Mouse (Mus musculus) E14TG2a.4 (cell line): Measurements from ENCODE around the gene H2-Oa.

ENCODE experiments used
- CTCF ChIP-seq: conservative IDR thresholded peaks from 2 replicates; pipeline ENCODE4 v1.5.1; 2014; ENCODE audit warnings: low read length
- NANOG ChIP-seq: IDR thresholded peaks from 2 replicates; pipeline ENCODE4 v1.6.1; 2014; ENCODE audit warnings: borderline replicate concordance, low read length, mixed read lengths
- POU5F1 ChIP-seq: IDR thresholded peaks from 2 replicates; pipeline ENCODE4 v1.6.1; 2014; ENCODE audit warnings: low read length, borderline replicate concordance

DNA sequence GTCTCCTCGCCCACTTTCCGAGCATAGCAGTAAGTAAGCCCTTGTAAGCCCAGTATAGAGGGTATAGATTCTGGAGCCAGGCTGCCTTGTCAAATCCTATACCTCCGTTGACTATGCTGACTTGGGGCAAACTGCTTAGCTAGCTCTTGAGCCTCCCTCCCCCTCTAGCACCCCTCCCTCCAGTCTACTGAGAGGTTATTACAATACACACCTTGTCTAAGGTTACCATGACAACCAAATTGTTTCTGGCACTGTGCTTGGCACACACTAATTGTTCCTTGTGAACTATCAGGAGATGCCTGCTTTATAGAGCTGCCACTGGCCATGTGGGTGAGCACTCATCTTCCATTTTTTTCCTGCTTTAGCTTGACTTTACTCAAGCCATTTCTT lies 17.7 kb downstream of the H2-Oa start:
- no peak for TF ChIP-seq CTCF
- TF ChIP-seq POU5F1 = no peak
- TF ChIP-seq NANOG = no peak
